Mouse (Mus musculus): ENCODE measurements around the gene Lrch4. TPM values are rescaled to one million over a fixed set of nuclear protein-coding genes. Genes with fewer than 3 reads are reported as not detected.

Gene Lrch4
- total RNA-seq (2023): 185 TPM

GRCm38 (mm10) chr5:137628498-137629305, at the start of gene Lrch4, which contains the start of the genes Fbxo24 and Gm20605:
Gene Lrch4 (plus strand): TSS chr5:137629121.
Gene Fbxo24 (minus strand): TSS chr5:137629002.
Gene Gm20605 (plus strand): TSS chr5:137629175.

GRCm38 (mm10) chr5:137600619-137601364, 28.1 kb upstream of the Lrch4 start, which contains the start of gene Mospd3:
Gene Mospd3 (minus strand): TSS chr5:137601058.

GRCm38 (mm10) chr5:137613550-137613949, 15.4 kb upstream of the Lrch4 start, which contains the start of gene Pcolce:
Gene Pcolce (minus strand): TSS chr5:137613784.

GRCm38 (mm10) chr5:137641054-137641453, 12.1 kb downstream of the Lrch4 start, which contains the start of gene Sap25:
Gene Sap25 (plus strand): TSS chr5:137641334.

GRCm38 (mm10) chr5:137645652-137646091, 16.8 kb downstream of the Lrch4 start, which contains the start of gene Irs3:
Gene Irs3 (minus strand): TSS chr5:137645714.

GRCm38 (mm10) chr5:137684294-137685123, 55.6 kb downstream of the Lrch4 start, which contains the start of gene Agfg2:
Gene Agfg2 (minus strand): TSS chr5:137684726.

Other genes starting within 250 kb of the Lrch4 start
- gene Zan, start 152.1 kb upstream of the Lrch4 start, total RNA-seq (2023): 0.35 TPM
- gene Pop7, start 126.6 kb upstream of the Lrch4 start, total RNA-seq (2023): 27.2 TPM
- gene Gigyf1, start 110.6 kb upstream of the Lrch4 start, total RNA-seq (2023): 93.3 TPM
- gene Epo, start 95.9 kb upstream of the Lrch4 start, total RNA-seq (2023): not detected
- 259 TPM for gene Gnb2, start 95.6 kb upstream of the Lrch4 start, total RNA-seq (2023)
- gene Actl6b, start 75.6 kb upstream of the Lrch4 start, total RNA-seq (2023): not detected
- gene Tfr2, start 59.3 kb upstream of the Lrch4 start, total RNA-seq (2023): 0.59 TPM
- gene Mospd3, start 28.1 kb upstream of the Lrch4 start, total RNA-seq (2023): 28.5 TPM
- 1.2 TPM for gene Pcolce, start 15.3 kb upstream of the Lrch4 start, total RNA-seq (2023)
- not detected for gene Fbxo24, start 119 bp upstream of the Lrch4 start, total RNA-seq (2023)
- gene Gm20605, start 54 bp downstream of the Lrch4 start, total RNA-seq (2023): 55.1 TPM
- 81.4 TPM for gene Sap25, start 12.2 kb downstream of the Lrch4 start, total RNA-seq (2023)
- not detected for gene Irs3, start 16.6 kb downstream of the Lrch4 start, total RNA-seq (2023)
- gene Agfg2, start 55.6 kb downstream of the Lrch4 start, total RNA-seq (2023): 23.5 TPM
- 2.0 TPM for gene Nyap1, start 112.5 kb downstream of the Lrch4 start, total RNA-seq (2023)
- 183 TPM for gene Tsc22d4, start 116.6 kb downstream of the Lrch4 start, total RNA-seq (2023)
- gene Ppp1r35, start 149.7 kb downstream of the Lrch4 start, total RNA-seq (2023): 18.2 TPM
- 212 TPM for gene Mepce, start 158.5 kb downstream of the Lrch4 start, total RNA-seq (2023)
- 14.8 TPM for gene Zcwpw1, start 158.7 kb downstream of the Lrch4 start, total RNA-seq (2023)
- 6.1 TPM for gene Pilra, start 207.2 kb downstream of the Lrch4 start, total RNA-seq (2023)
- 4.0 TPM for gene Pilrb1, start 229.0 kb downstream of the Lrch4 start, total RNA-seq (2023)
- gene Pilrb2, start 242.7 kb downstream of the Lrch4 start, total RNA-seq (2023): 3.1 TPM

Measured in CD4-positive naive resting alpha-beta T cell, adult 76 days (primary cell).